Mouse (Mus musculus) WW6 (cell line): ENCODE measurements at regions not wholly inside any gene's neighbourhood (a gene's known extent, or its start where the extent isn't known, plus 50 kb on each side); places are given as distances from the start of the nearest gene placed in this dataset.

Experiments used
- DNase-seq: peaks from one replicate; pipeline ENCODE4 v3.0.0-alpha.2; 2013; ENCODE audit warnings: low read depth, low spot score

GRCm38 (mm10) chr14:58687814-58688213, 454.9 kb downstream of the 1700129C05Rik start:
- no peak for DNase-seq

- DNase-seq: no peak
Measured at GRCm38 (mm10) chr14:58678781-58679180, 463.9 kb downstream of the 1700129C05Rik start.

- DNase-seq: no peak
Measured at GRCm38 (mm10) chr14:58678126-58678656, 464.5 kb downstream of the 1700129C05Rik start.

- no peak for DNase-seq
Measured at GRCm38 (mm10) chr14:58675146-58675545, 467.5 kb downstream of the 1700129C05Rik start.

GRCm38 (mm10) chr14:58663946-58664345, 478.7 kb downstream of the 1700129C05Rik start:
- no peak for DNase-seq

GRCm38 (mm10) chr14:58662601-58663000, 480.1 kb downstream of the 1700129C05Rik start:
- no peak for DNase-seq

- no peak for DNase-seq
Measured at GRCm38 (mm10) chr14:58661416-58661815, 481.3 kb downstream of the 1700129C05Rik start.

- DNase-seq: no peak
Measured at GRCm38 (mm10) chr14:58657263-58657662, 485.4 kb downstream of the 1700129C05Rik start.

GRCm38 (mm10) chr14:58656935-58657238, 485.8 kb downstream of the 1700129C05Rik start:
- no peak for DNase-seq

- DNase-seq: no peak
Measured at GRCm38 (mm10) chr14:58656212-58656934, 486.3 kb downstream of the 1700129C05Rik start.

- DNase-seq: no peak
Measured at GRCm38 (mm10) chr14:58653026-58653425, 489.7 kb downstream of the 1700129C05Rik start.

- no peak for DNase-seq
Measured at GRCm38 (mm10) chr14:58652004-58652403, 490.7 kb downstream of the 1700129C05Rik start.

- DNase-seq: no peak
Measured at GRCm38 (mm10) chr14:58651210-58651609, 491.5 kb downstream of the 1700129C05Rik start.

GRCm38 (mm10) chr14:58638337-58638696, 504.4 kb downstream of the 1700129C05Rik start:
- no peak for DNase-seq

- no peak for DNase-seq
Measured at GRCm38 (mm10) chr14:58637405-58638336, 505.0 kb downstream of the 1700129C05Rik start.

GRCm38 (mm10) chr14:58631221-58631620, 511.5 kb downstream of the 1700129C05Rik start:
- no peak for DNase-seq

GRCm38 (mm10) chr14:58628266-58628665, 514.4 kb downstream of the 1700129C05Rik start:
- DNase-seq: no peak

- DNase-seq: no peak
Measured at GRCm38 (mm10) chr14:58626506-58627256, 516.0 kb downstream of the 1700129C05Rik start.

GRCm38 (mm10) chr14:58620186-58620585, 522.5 kb downstream of the 1700129C05Rik start:
- DNase-seq: no peak

- no peak for DNase-seq
Measured at GRCm38 (mm10) chr14:58617656-58618055, 525.0 kb downstream of the 1700129C05Rik start.

GRCm38 (mm10) chr14:58608216-58608615, 534.5 kb downstream of the 1700129C05Rik start:
- no peak for DNase-seq

- DNase-seq: no peak
Measured at GRCm38 (mm10) chr14:58607734-58608133, 535.0 kb downstream of the 1700129C05Rik start.
